Mouse (Mus musculus): ENCODE measurements around the gene Rdh16f1. TPM values are rescaled to one million over a fixed set of nuclear protein-coding genes. Genes with fewer than 3 reads are reported as not detected.

Gene Rdh16f1
- total and polyA plus RNA-seq, 3 experiments = not detected

- Histone ChIP-seq H3K9me3 (replicated peaks; ENCODE audit: low read length) (no peaks in the 10 kb centered on the region), H3K4me3 (replicated peaks in 1 of 3; ENCODE audit: low read depth in 2 of 3, low read length in 2 of 3, poor library complexity in 1 of 3) (peak within 1 kb of the TSS; percentile 49 to 96 (median 83)), H3K27me3 (replicated peaks) (peaks cover 13% of the 10 kb centered on the region), H3K4me2 (ENCODE audit: insufficient read depth, low read depth, poor library complexity, severe bottlenecking) (peak within 1 kb of the TSS; percentile 51), H3K4me1 (ENCODE audit: control insufficient read depth in 1 of 2, insufficient read depth in 2 of 2) (peaks cover 5 to 20% of the 10 kb centered on the region in 2 experiments; a peak in 2 of 4 replicates), H3K79me2 (replicated peaks; ENCODE audit: control insufficient read depth, extremely low read depth, insufficient read depth, poor library complexity, severe bottlenecking) (peaks cover 5% of the 10 kb centered on the region; the same call in 1 of the 2 replicates), H3K36me3 (replicated peaks in 1 of 2; ENCODE audit: control insufficient read depth in 1 of 2, insufficient read depth in 1 of 2, low read length in 1 of 2) (peaks cover 29 to 30% of the 10 kb centered on the region in 2 experiments), H3K9ac (ENCODE audit: insufficient read depth, low read depth) (peak within 1 kb of the TSS; percentile 93), H3K27ac (ENCODE audit: insufficient read depth, low read depth) (no peak within 1 kb of the TSS)
- in situ Hi-C loops (cut with MboI; ENCODE audit: low pct_ligation_motif_present, low pct_unique_long_range_greater_than_20kb, low sequenced_read_pairs) (loop anchor here (10.0 to 25.0 kb wide), 3 partner anchors 64 to 198 kb away; no protein-coding TSS in a partner anchor), dilution Hi-C loops (cut with MboI; ENCODE audit: extremely low pct_ligation_motif_present, extremely low pct_unique_long_range_greater_than_20kb, low sequenced_read_pairs) (no loop called here)
- DNase-seq (ENCODE audit: extremely low read depth) = peak; percentile 69
- no peak for TF ChIP-seq RAD21 (IDR thresholded peaks at IDR 0.05; ENCODE audit: low read depth, low read length)
- no peak for TF ChIP-seq MAFK (IDR thresholded peaks at IDR 0.05; ENCODE audit: insufficient replicate concordance, low read length)
- TF ChIP-seq NRF1 (IDR thresholded peaks at IDR 0.05; ENCODE audit: low read depth, low read length) = 0 out of 2 replicates have a peak, but pooled peaks have one; percentile 26
- TF ChIP-seq MXI1 (IDR thresholded peaks at IDR 0.05; ENCODE audit: low read depth, low read length) = peak; percentile 33; the same call in 1 of the 2 replicates
- TF ChIP-seq UBTF (IDR thresholded peaks at IDR 0.05; ENCODE audit: low read depth, low read length) = peak; percentile 86; the same call in 1 of the 2 replicates
- TF ChIP-seq CTCF (conservative IDR thresholded peaks at IDR 0.05 in 1 of 2, IDR thresholded peaks at IDR 0.05 in 1 of 2; ENCODE audit: low read depth in 2 of 2, low read length in 2 of 2) = peak in 1 of 2 experiments; percentile 91; a peak in 2 of 4 replicates
- peak; percentile 9; the same call in 1 of the 2 replicates for TF ChIP-seq SMC3 (IDR thresholded peaks at IDR 0.05; ENCODE audit: low read depth, low read length)
- TF ChIP-seq TCF12 (IDR thresholded peaks at IDR 0.05; ENCODE audit: low read depth, low read length) = peak; percentile 37; the same call in 1 of the 2 replicates
- TF ChIP-seq EP300 (IDR thresholded peaks at IDR 0.05; ENCODE audit: low read length) = no peak
- TF ChIP-seq MAZ (IDR thresholded peaks at IDR 0.05; ENCODE audit: low read depth, low read length) = 0 out of 2 replicates have a peak, but pooled peaks have one; percentile 29
- peak; percentile 52; the same call in 1 of the 2 replicates for TF ChIP-seq SIN3A (IDR thresholded peaks at IDR 0.05; ENCODE audit: low read length)
- peak; percentile 59; the same call in 1 of the 2 replicates for TF ChIP-seq POLR2A (IDR thresholded peaks at IDR 0.05; ENCODE audit: low read depth, low read length)
Measured at GRCm38 (mm10) chr10:127739083-127739660, 20.4 kb upstream of the Rdh16f1 start, which contains the start of gene Zbtb39. Zbtb39 (plus strand) TSS chr10:127739538.

- Histone ChIP-seq H3K4me2 (ENCODE audit: insufficient read depth, low read depth, poor library complexity, severe bottlenecking) (peak overlapping the region; percentile 51), H3K9ac (ENCODE audit: insufficient read depth, low read depth) (peak overlapping the region; percentile 93), H3K4me3 (replicated peaks in 1 of 3; ENCODE audit: low read depth in 2 of 3, low read length in 2 of 3, poor library complexity in 1 of 3) (peak overlapping the region; percentile 49 to 96 (median 83)), H3K27ac (ENCODE audit: insufficient read depth, low read depth) (no peak overlapping the region), H3K36me3 (replicated peaks in 1 of 2; ENCODE audit: control insufficient read depth in 1 of 2, insufficient read depth in 1 of 2, low read length in 1 of 2) (peaks cover 32 to 35% of the 10 kb centered on the region in 2 experiments), H3K79me2 (replicated peaks; ENCODE audit: control insufficient read depth, extremely low read depth, insufficient read depth, poor library complexity, severe bottlenecking) (peaks cover 5% of the 10 kb centered on the region; the same call in 1 of the 2 replicates), H3K9me3 (replicated peaks; ENCODE audit: low read length) (no peaks in the 10 kb centered on the region), H3K4me1 (ENCODE audit: control insufficient read depth in 1 of 2, insufficient read depth in 2 of 2) (peaks cover 5 to 23% of the 10 kb centered on the region in 2 experiments; a peak in 2 of 4 replicates), H3K27me3 (replicated peaks) (peaks cover 13% of the 10 kb centered on the region)
- dilution Hi-C loops (cut with MboI; ENCODE audit: extremely low pct_ligation_motif_present, extremely low pct_unique_long_range_greater_than_20kb, low sequenced_read_pairs) = no loop called here
- in situ Hi-C loops (cut with MboI; ENCODE audit: low pct_ligation_motif_present, low pct_unique_long_range_greater_than_20kb, low sequenced_read_pairs) = loop anchor here (10.0 to 25.0 kb wide), 3 partner anchors 65 to 198 kb away; no protein-coding TSS in a partner anchor
- peak; percentile 10 for DNase-seq (ENCODE audit: extremely low read depth)
- no peak for TF ChIP-seq IRF4 (IDR thresholded peaks at IDR 0.05; ENCODE audit: low read depth, low read length)
- no peak for TF ChIP-seq ZKSCAN1 (IDR thresholded peaks at IDR 0.05; ENCODE audit: borderline replicate concordance, low read depth, low read length)
- TF ChIP-seq UBTF (IDR thresholded peaks at IDR 0.05; ENCODE audit: low read depth, low read length) = no peak
- TF ChIP-seq CHD2 (IDR thresholded peaks at IDR 0.05; ENCODE audit: low read length) = no peak
- TF ChIP-seq JUN (IDR thresholded peaks at IDR 0.05; ENCODE audit: insufficient read depth, low read depth, low read length) = no peak
- no peak for TF ChIP-seq GABPA (IDR thresholded peaks at IDR 0.05; ENCODE audit: insufficient replicate concordance, low read depth, low read length)
- no peak for TF ChIP-seq MXI1 (IDR thresholded peaks at IDR 0.05; ENCODE audit: low read depth, low read length)
- no peak for TF ChIP-seq RAD21 (IDR thresholded peaks at IDR 0.05; ENCODE audit: low read depth, low read length)
- TF ChIP-seq MYC (IDR thresholded peaks at IDR 0.05; ENCODE audit: low read depth, low read length) = no peak
- TF ChIP-seq HCFC1 (IDR thresholded peaks at IDR 0.05; ENCODE audit: low read depth, low read length) = no peak
- no peak for TF ChIP-seq NELFE (IDR thresholded peaks at IDR 0.05; ENCODE audit: low read depth, low read length)
- no peak for TF ChIP-seq RCOR1 (conservative IDR thresholded peaks at IDR 0.05; ENCODE audit: low read depth, low read length)
- TF ChIP-seq KAT2A (IDR thresholded peaks at IDR 0.05; ENCODE audit: insufficient replicate concordance, low read length) = no peak
- TF ChIP-seq SIN3A (IDR thresholded peaks at IDR 0.05; ENCODE audit: low read length) = no peak
Measured at GRCm38 (mm10) chr10:127739661-127740161, 19.9 kb upstream of the Rdh16f1 start.

Data from CH12.LX (cell line).